Mouse (Mus musculus) lung, adult 2 months (tissue): ENCODE data around the gene Msh3.

Experiments used
- CTCF ChIP-seq: fragments of 200-500 bp; IDR thresholded peaks from 2 replicates; pipeline ENCODE4 v1.5.1; 2011; ENCODE audit warnings: mild to moderate bottlenecking, low read length, control low read depth; ENCODE audit not compliant: insufficient read depth
- POLR2A ChIP-seq: fragments of 200-500 bp; IDR thresholded peaks from 2 replicates; pipeline ENCODE4 v1.6.1; 2011; ENCODE audit warnings: low read depth, mild to moderate bottlenecking, control low read depth, low read length, borderline replicate concordance; ENCODE audit errors: extremely low read depth

DNA sequence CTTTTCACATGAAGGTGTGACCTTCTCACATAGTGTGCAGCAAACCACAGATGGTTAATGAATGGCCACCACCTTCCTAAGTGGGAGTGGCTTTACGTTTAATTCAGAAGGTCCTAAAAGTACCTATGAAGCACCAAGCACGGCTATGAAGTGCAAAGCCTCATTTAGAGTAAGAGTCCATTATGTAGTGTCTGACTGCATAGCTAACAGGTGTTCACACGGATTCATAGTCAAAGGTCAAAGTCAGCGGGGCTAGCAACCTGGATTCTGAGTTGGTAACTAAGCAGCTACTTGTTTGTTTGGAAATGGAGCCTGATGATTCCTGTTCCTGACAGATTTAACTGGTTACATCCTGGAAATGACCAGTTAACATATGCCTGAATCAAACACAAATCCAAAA lies 53.0 kb downstream of the Msh3 start:
- TF ChIP-seq POLR2A (no peak), CTCF (no peak)
